Mouse (Mus musculus) C2C12 (cell line): ENCODE results near the gene P2rx2. TPM values are rescaled to one million over a fixed set of nuclear protein-coding genes. Genes with fewer than 3 reads are reported as not detected.

Experiments
- H3K27me3 ChIP-seq: one replicate; pipeline ENCODE4 v1.6.1; 2011; ENCODE audit not compliant: control insufficient read depth, insufficient read depth, insufficient read length
- H3K36me3 ChIP-seq: one replicate; pipeline ENCODE4 v1.6.1; 2011; ENCODE audit not compliant: control insufficient read depth, insufficient read depth
- H3K4me3 ChIP-seq: one replicate; pipeline ENCODE4 v1.5.1; 2011; ENCODE audit warnings: mild to moderate bottlenecking, control low read depth; ENCODE audit not compliant: poor library complexity, insufficient read depth, severe bottlenecking
- H3K79me2 ChIP-seq: one replicate; pipeline ENCODE4 v1.6.1; 2011; ENCODE audit not compliant: control insufficient read depth, insufficient read depth
- H3K79me3 ChIP-seq: one replicate; pipeline ENCODE4 v1.6.1; 2011; ENCODE audit warnings: low read depth, control low read depth
- H3ac ChIP-seq: one replicate; pipeline ENCODE3; 2011; ENCODE audit warnings: low read depth; ENCODE audit not compliant: control insufficient read depth, insufficient read length
- CEBPB ChIP-seq: IDR thresholded peaks from one replicate; pipeline ENCODE4 v1.6.1; 2011; ENCODE audit warnings: low read depth, mild to moderate bottlenecking, control low read depth, moderate library complexity
- CTCF ChIP-seq: IDR thresholded peaks from one replicate; pipeline ENCODE4 v1.5.1; 2011; ENCODE audit not compliant: control insufficient read depth, insufficient read depth, insufficient read length
- FOSL1 ChIP-seq: IDR thresholded peaks from one replicate; pipeline ENCODE4 v1.8.0; 2011; ENCODE audit warnings: mild to moderate bottlenecking, low read length; ENCODE audit not compliant: poor library complexity, insufficient read depth, severe bottlenecking
- MAX ChIP-seq: IDR thresholded peaks from one replicate; pipeline ENCODE4 v1.6.1; 2011; ENCODE audit warnings: mild to moderate bottlenecking, control low read depth
- MYOD1 ChIP-seq: IDR thresholded peaks from one replicate; pipeline ENCODE4 v1.6.1; 2011; ENCODE audit warnings: low read depth; ENCODE audit not compliant: control insufficient read depth, insufficient read length
- MYOG ChIP-seq: IDR thresholded peaks from one replicate; pipeline ENCODE4 v1.6.1; 2011; ENCODE audit not compliant: control insufficient read depth, insufficient read length; ENCODE audit errors: extremely low read depth
- USF1 ChIP-seq: IDR thresholded peaks from one replicate; pipeline ENCODE4 v1.6.1; 2011; ENCODE audit warnings: low read depth, mild to moderate bottlenecking, control low read depth, moderate library complexity
- polyA plus RNA-seq: library from polyadenylated mRNA; unstranded; fragments of >200 nt; fragmentation: generic; extraction: Trizol; gene quantifications from one replicate; pipeline ENCODE4 v1.2.1, GENCODE M21; 2012; ENCODE audit warnings: missing spikeins

Gene P2rx2
- polyA plus RNA-seq, 1 experiment = 0.09 TPM

DNA sequence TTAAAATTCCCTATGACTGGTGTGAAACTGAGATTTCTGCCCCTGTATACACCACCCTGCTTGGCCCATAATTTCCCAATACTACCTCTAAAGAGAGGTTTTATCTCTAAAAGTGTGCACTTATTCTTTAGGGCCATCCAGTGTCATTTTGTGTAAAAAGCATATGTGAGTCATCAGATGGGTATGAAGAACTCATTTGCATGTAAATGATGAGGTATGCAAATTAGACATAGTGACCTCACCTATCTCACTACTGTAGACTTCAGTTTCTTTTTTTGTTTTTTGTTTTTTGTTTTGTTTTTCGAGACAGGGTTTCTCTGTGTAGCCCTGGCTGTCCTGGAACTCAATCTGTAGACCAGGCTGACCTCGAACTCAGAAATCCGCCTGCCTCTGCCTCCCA lies 29.9 kb downstream of the P2rx2 start:
- no peaks in the 10 kb centered on the region for H3K27me3 ChIP-seq
- no peak overlapping the region for H3K4me3 ChIP-seq
- H3K79me3 ChIP-seq = no peaks in the 10 kb centered on the region
- no peak for TF ChIP-seq FOSL1
- no peak for TF ChIP-seq USF1
- no peak for TF ChIP-seq MYOG
- no peak for TF ChIP-seq MAX
- no peak for TF ChIP-seq CTCF
- no peak for TF ChIP-seq MYOD1
- no peak for TF ChIP-seq CEBPB
- H3ac ChIP-seq = no peak overlapping the region
- no peaks in the 10 kb centered on the region for H3K79me2 ChIP-seq
- H3K36me3 ChIP-seq = peaks cover 67% of the 10 kb centered on the region

DNA sequence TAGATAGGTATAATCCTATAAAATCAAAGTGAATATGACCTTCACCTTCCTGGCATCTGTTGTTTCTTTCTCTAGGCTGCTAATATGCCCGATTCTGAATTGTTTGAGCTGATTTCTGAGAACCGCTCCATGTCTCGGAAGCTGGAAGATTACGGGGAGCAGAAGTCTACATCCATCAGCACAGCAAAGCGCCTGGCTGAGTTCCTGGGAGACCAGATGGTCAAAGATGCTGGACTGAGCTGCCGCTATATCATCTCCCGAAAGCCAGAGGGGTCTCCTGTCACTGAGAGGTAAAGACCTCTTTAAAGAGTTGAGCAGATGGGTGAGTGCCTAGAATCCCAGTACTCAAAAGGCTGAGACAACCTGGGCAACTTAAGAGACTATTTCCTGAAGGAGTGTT lies 34.2 kb downstream of the P2rx2 start:
- Histone ChIP-seq H3K36me3 (peaks cover 82% of the 10 kb centered on the region), H3K27me3 (no peaks in the 10 kb centered on the region), H3ac (no peak overlapping the region), H3K79me2 (no peaks in the 10 kb centered on the region), H3K4me3 (no peak overlapping the region), H3K79me3 (no peaks in the 10 kb centered on the region)
- TF ChIP-seq FOSL1 (no peak), MYOG (no peak), USF1 (no peak), CEBPB (no peak), MYOD1 (no peak), CTCF (no peak), MAX (no peak)

DNA sequence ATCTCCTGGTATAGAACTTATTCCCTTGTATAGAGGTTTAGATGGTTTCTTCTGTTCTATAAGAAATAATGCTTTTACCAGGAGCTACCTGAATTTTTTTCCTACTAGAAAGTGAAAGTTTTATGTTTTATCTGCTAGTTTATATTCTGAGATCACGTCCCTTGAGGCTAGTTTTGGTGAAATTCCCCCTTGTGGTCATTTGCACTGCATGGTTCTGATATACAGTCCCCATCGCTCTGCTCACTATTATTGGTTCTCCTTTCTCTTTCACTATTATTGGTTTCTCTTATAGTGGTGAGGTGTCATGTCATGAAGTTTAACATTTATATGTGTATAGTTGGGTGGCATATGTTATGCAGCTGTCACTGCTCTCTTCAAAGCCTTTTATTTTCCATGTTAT lies 42.4 kb downstream of the P2rx2 start:
- TF ChIP-seq MYOD1 (no peak), CEBPB (no peak), CTCF (no peak), USF1 (no peak), FOSL1 (no peak), MAX (no peak), MYOG (no peak)
- Histone ChIP-seq H3K27me3 (no peaks in the 10 kb centered on the region), H3ac (no peak overlapping the region), H3K36me3 (peaks cover 80% of the 10 kb centered on the region), H3K4me3 (no peak overlapping the region), H3K79me2 (no peaks in the 10 kb centered on the region), H3K79me3 (no peaks in the 10 kb centered on the region)

DNA sequence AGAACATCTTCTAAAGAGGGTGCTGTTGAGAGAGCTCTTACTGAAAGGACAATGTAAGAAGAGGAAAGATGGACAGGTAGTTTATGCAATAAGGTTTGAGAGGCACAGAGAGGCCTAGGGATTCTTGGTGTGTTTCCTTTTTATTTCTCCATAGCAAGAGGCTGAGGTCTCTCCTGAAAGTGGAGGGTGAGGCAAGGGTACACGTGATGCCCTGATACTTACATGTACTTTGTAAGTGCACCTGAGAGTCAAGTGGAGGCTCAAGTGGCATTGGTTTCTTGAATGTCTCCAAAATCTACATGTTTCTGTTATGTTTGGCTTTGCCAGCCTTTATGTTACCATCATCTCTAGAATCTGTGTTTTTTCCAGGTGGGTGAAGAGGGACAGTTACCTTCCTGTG lies 46.4 kb downstream of the P2rx2 start:
- no peak overlapping the region for H3ac ChIP-seq
- no peaks in the 10 kb centered on the region for H3K79me2 ChIP-seq
- no peaks in the 10 kb centered on the region for H3K79me3 ChIP-seq
- peaks cover 73% of the 10 kb centered on the region for H3K36me3 ChIP-seq
- no peak overlapping the region for H3K4me3 ChIP-seq
- H3K27me3 ChIP-seq = no peaks in the 10 kb centered on the region
- TF ChIP-seq FOSL1 (no peak), CTCF (no peak), CEBPB (no peak), MYOD1 (no peak), USF1 (no peak), MYOG (no peak), MAX (no peak)

DNA sequence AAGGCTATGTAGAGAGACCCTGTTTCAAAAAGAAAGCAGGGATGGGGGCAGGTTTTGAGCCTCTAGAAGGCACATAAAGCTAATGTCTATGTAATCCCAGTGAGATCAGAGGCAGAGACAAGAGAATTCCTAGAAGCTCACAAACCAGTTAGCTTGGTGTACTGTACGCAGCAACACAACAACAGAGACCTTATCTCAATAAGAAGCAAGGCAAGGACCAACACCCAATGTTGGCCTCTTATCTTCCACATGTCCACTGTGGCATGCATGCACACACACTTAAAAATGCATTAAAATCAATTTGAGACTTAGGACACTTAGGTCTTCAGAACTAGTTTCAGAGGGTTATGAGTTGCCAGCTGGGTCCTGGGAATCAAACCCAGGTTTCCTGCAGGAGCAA lies 51.4 kb downstream of the P2rx2 start:
- peaks cover 59% of the 10 kb centered on the region for H3K36me3 ChIP-seq

More for the DNA sequence above, 51.4 kb downstream of the P2rx2 start:
- peaks cover 10% of the 10 kb centered on the region for H3K79me3 ChIP-seq
- H3ac ChIP-seq = no peak overlapping the region
- no peaks in the 10 kb centered on the region for H3K27me3 ChIP-seq
- no peak for TF ChIP-seq MYOG
- no peak for TF ChIP-seq CTCF
- TF ChIP-seq CEBPB = no peak
- TF ChIP-seq MAX = no peak
- TF ChIP-seq FOSL1 = no peak
- TF ChIP-seq MYOD1 = no peak
- TF ChIP-seq USF1 = no peak
- H3K79me2 ChIP-seq = peaks cover 21% of the 10 kb centered on the region
- no peak overlapping the region for H3K4me3 ChIP-seq

Other genes starting within 250 kb of the P2rx2 start
- 0.14 TPM for gene Gm35315, start 248.8 kb downstream of the P2rx2 start, polyA plus RNA-seq
- 0.78 TPM for gene Plcxd1, start 243.2 kb downstream of the P2rx2 start, polyA plus RNA-seq
- gene Gtpbp6, start 235.0 kb downstream of the P2rx2 start, polyA plus RNA-seq = 56.7 TPM
- 2.2 TPM for gene Zfp605, start 233.1 kb downstream of the P2rx2 start, polyA plus RNA-seq
- gene Chfr, start 207.4 kb downstream of the P2rx2 start, polyA plus RNA-seq = 14.4 TPM
- gene Golga3, start 166.5 kb downstream of the P2rx2 start, polyA plus RNA-seq = 12.5 TPM
- 12.3 TPM for gene Ankle2, start 112.2 kb downstream of the P2rx2 start, polyA plus RNA-seq
- gene Pgam5, start 73.3 kb downstream of the P2rx2 start, polyA plus RNA-seq = 52.6 TPM
- gene Pxmp2, start 57.0 kb downstream of the P2rx2 start, polyA plus RNA-seq = 3.9 TPM
- gene Pole, start 56.9 kb downstream of the P2rx2 start, polyA plus RNA-seq = 17.4 TPM
- not detected for gene Lrcol1, start 1.5 kb upstream of the P2rx2 start, polyA plus RNA-seq
- 17.6 TPM for gene Fbrsl1, start 105.3 kb upstream of the P2rx2 start, polyA plus RNA-seq
- gene Galnt9, start 201.1 kb upstream of the P2rx2 start, polyA plus RNA-seq = 0.02 TPM